Mouse (Mus musculus): ENCODE results near the gene Tbc1d17. TPM values are rescaled to one million over a fixed set of nuclear protein-coding genes. Genes with fewer than 3 reads are reported as not detected.
A peak's percentile ranks its signal among the peaks of the same experiment; 100 is the strongest.

Tbc1d17 gene
- polyA plus RNA-seq, 1 experiment from 2014 or later, result 69.0 TPM

DNA sequence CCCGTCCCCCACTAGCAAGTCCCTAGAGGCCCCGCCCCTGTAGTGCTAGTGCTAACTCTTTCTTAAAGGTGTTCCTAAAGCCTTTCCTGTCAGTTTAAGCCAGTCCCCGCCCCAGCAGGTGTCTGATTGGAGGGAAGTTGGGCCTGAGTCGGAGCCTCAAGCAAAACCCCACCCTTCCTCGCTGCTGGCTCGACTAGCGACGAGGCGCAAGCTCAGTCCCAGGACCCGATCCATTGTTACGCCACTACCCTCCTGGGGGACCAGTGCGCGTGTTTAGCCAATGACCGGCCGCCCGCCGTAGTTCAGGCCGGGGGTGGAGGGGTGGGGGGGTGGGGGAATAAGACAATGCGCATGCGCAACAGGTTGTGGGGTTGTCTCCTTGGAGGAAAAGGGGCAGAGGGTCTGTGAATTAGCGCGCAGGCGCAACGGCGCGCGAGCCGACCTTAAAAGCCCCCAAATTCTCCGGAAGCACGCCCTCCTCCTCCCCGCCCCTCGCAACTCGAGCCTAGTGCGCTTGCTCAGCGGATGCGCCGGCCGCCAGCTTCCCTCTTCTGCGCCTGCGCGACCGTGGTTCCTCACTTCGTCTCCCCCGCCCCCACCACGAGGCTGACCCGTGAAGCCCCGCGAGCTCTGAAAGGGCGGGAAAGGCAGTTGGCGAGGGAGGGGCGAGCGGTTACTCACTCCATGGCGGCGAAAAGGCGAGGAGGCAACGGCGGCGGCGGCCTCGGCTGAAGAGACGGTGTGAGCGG is 33.0 kb downstream of the Tbc1d17 start, which contains the start of the genes Nup62 and Il4i1:
Nup62 (plus strand) TSS at position 368 of the 749 bp plus-strand sequence.
Il4i1 (plus strand) TSS at position 667 of the 749 bp plus-strand sequence.
- peaks cover 23% of the 10 kb centered on the region for H3K4me1 ChIP-seq (ENCODE audit: control insufficient read depth, insufficient read depth, low read length)

DNA sequence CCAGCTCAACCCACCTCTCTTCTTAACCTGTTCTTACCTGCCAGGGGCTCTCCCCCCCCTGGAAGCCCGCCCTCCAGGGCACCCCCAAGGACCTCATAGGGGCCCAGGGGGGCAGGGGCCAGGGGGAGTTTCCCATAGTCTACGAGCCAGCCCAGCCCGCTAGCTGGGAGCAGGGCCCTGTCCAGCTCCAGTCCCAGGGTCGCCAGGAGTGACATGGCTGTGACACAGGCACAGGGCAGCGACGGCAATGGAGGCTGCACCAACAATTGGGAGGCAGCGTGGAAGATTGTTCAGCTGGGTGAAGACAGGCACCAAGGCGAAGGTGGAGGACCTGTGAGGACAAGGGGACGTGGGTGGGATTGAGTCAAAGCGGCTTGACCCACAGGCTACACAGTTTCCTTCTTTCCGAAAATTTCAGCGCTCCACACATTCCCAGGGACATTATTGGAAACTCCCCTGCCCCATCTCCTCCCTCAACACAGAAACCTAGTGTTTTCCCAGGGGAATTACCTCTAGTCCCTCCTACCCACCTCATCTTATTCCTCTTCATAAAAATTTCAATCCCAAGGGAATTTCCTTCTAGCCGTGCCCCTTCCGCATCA is 33.8 kb downstream of the Tbc1d17 start:
- H3K36me3 ChIP-seq (ENCODE audit: control insufficient read depth, insufficient read depth, low read length), result peaks cover 5% of the 10 kb centered on the region; the same call in 1 of the 2 replicates
- H3K27me3 ChIP-seq (ENCODE audit: control insufficient read depth, insufficient read depth, low read length), result no peaks in the 10 kb centered on the region
- H3K9ac ChIP-seq (ENCODE audit: low read length), result peak overlapping the region; percentile 97; the same call in 1 of the 2 replicates
- ATAC-seq (ENCODE audit: insufficient number of reproducible peaks, low FRiP score, low TSS enrichment, low read depth) (no peak), DNase-seq (ENCODE audit: low spot score) (peak; percentile 29)
- no peaks in the 10 kb centered on the region for H3K9me3 ChIP-seq (ENCODE audit: control insufficient read depth, low read length)
- H3K4me3 ChIP-seq (ENCODE audit: low read depth, low read length), result peak overlapping the region; percentile 81
- H3K4me1 ChIP-seq (ENCODE audit: control insufficient read depth, insufficient read depth, low read length), result peaks cover 23% of the 10 kb centered on the region
- 33% methylated on average over 14 of the region's 14 CpGs for WGBS
- H3K4me2 ChIP-seq (ENCODE audit: low read depth, severe bottlenecking), result peak overlapping the region; percentile 90
- H3K27ac ChIP-seq (replicated peaks; ENCODE audit: low read depth, low read length), result peak overlapping the region; percentile 25; the same call in 1 of the 2 replicates

More for the DNA sequence above, 33.0 kb downstream of the Tbc1d17 start, which contains the start of the genes Nup62 and Il4i1:
- H3K36me3 ChIP-seq (ENCODE audit: control insufficient read depth, insufficient read depth, low read length), result peaks cover 5% of the 10 kb centered on the region; the same call in 1 of the 2 replicates
- H3K9ac ChIP-seq (ENCODE audit: low read length), result peak within 1 kb of the TSS; percentile 97
- WGBS, result under 1% methylated on average over 57 of the region's 62 CpGs
- DNase-seq (ENCODE audit: low spot score), result peak; percentile 100
- peak within 1 kb of the TSS; percentile 95 for H3K27ac ChIP-seq (replicated peaks; ENCODE audit: low read depth, low read length)
- H3K27me3 ChIP-seq (ENCODE audit: control insufficient read depth, insufficient read depth, low read length), result no peaks in the 10 kb centered on the region
- H3K4me3 ChIP-seq (ENCODE audit: low read depth, low read length), result peak within 1 kb of the TSS; percentile 81
- ATAC-seq (ENCODE audit: insufficient number of reproducible peaks, low FRiP score, low TSS enrichment, low read depth), result peak; percentile 96
- H3K4me2 ChIP-seq (ENCODE audit: low read depth, severe bottlenecking), result peak within 1 kb of the TSS; percentile 90
- H3K9me3 ChIP-seq (ENCODE audit: control insufficient read depth, low read length), result no peaks in the 10 kb centered on the region

DNA sequence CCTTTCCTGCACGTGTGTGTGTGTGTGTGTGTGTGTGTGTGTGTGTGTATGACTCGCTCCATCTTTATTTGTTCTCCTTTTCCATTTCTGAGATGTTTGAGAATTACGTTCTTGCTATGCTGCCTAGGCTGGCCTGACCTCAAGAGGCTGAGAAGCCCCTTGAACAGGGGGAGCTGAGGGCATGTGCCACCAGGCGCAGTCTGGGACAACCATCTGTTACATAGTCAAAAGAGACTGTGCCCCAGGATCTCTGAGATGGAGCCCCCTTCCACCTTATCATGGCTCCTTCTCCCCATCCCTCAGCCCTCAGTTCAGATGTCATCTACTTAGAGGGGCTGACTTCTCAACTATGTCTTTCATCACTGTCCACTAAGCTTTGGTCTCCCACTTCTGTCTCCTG is 34.5 kb downstream of the Tbc1d17 start:
- Histone ChIP-seq H3K27me3 (ENCODE audit: control insufficient read depth, insufficient read depth, low read length) (no peaks in the 10 kb centered on the region), H3K9ac (ENCODE audit: low read length) (no peak overlapping the region), H3K4me3 (ENCODE audit: low read depth, low read length) (no peak overlapping the region), H3K9me3 (ENCODE audit: control insufficient read depth, low read length) (no peaks in the 10 kb centered on the region), H3K36me3 (ENCODE audit: control insufficient read depth, insufficient read depth, low read length) (peaks cover 5% of the 10 kb centered on the region; the same call in 1 of the 2 replicates), H3K4me2 (ENCODE audit: low read depth, severe bottlenecking) (no peak overlapping the region), H3K4me1 (ENCODE audit: control insufficient read depth, insufficient read depth, low read length) (peaks cover 19% of the 10 kb centered on the region), H3K27ac (replicated peaks; ENCODE audit: low read depth, low read length) (no peak overlapping the region)
- ATAC-seq (ENCODE audit: insufficient number of reproducible peaks, low FRiP score, low TSS enrichment, low read depth) (no peak), DNase-seq (ENCODE audit: low spot score) (no peak)
- WGBS, result 85% methylated on average over 4 of the region's 4 CpGs

DNA sequence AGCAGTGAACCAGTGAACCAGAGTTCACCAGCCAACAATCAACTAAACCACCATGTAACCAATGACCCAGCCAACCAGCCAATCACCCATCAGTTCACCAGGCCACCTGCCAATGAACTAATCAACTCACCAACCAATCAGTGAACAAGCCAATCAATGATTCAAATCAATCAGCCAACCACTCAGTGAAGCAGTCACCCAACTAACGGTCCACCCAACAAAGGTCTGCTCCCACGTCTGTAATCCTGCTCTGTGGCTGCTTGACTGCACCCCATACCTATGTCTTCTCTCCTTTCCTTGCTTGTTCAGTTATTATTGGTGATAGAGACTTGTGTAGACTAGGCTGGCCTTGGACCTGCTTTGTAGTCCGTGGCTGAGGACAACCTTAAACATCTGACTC is 34.9 kb downstream of the Tbc1d17 start:
- H3K9ac ChIP-seq (ENCODE audit: low read length), result no peak overlapping the region
- peaks cover 3% of the 10 kb centered on the region; the same call in 1 of the 2 replicates for H3K36me3 ChIP-seq (ENCODE audit: control insufficient read depth, insufficient read depth, low read length)
- no peaks in the 10 kb centered on the region for H3K9me3 ChIP-seq (ENCODE audit: control insufficient read depth, low read length)
- peak; percentile 9 for DNase-seq (ENCODE audit: low spot score)
- H3K4me2 ChIP-seq (ENCODE audit: low read depth, severe bottlenecking), result no peak overlapping the region
- no peak for ATAC-seq (ENCODE audit: insufficient number of reproducible peaks, low FRiP score, low TSS enrichment, low read depth)
- H3K4me1 ChIP-seq (ENCODE audit: control insufficient read depth, insufficient read depth, low read length), result peaks cover 17% of the 10 kb centered on the region
- 90% methylated on average over 3 of the region's 3 CpGs for WGBS
- H3K4me3 ChIP-seq (ENCODE audit: low read depth, low read length), result no peak overlapping the region
- H3K27me3 ChIP-seq (ENCODE audit: control insufficient read depth, insufficient read depth, low read length), result no peaks in the 10 kb centered on the region
- no peak overlapping the region for H3K27ac ChIP-seq (replicated peaks; ENCODE audit: low read depth, low read length)

DNA sequence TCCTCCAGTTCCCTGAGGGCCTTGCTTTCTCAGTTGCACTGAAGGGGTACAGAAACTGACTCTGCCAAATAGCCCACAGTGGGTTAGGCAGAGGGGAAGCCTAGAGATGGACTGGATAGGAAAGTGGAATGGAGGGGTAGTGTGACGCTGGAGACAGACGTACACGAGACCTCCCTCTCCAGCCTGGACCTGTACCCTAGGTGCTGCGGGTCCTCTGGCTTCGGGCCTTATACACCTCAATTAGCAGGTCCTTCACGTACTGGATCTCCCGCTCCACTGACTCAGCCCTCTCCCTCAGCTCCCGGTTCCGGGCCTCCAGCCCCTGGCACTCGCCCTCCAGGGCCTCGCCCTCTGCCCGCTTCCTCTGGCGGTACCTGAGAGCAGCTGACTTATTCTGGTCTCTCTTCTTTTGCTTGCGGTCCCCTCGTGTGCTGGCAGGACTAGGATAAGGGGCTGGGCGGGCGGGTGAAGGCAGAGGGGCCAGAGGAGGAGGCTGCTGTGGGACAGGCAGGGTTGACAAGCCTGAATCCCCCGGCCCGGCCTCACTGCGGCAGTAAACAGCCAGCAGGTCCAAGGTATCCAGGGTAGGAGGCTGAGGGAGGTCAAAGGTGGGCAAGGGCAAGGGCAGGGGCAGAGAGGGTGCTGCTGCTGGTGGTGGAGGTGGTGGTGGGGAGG is 36.1 kb downstream of the Tbc1d17 start:
- Histone ChIP-seq H3K36me3 (ENCODE audit: control insufficient read depth, insufficient read depth, low read length) (peaks cover 3% of the 10 kb centered on the region; the same call in 1 of the 2 replicates), H3K9ac (ENCODE audit: low read length) (no peak overlapping the region), H3K9me3 (ENCODE audit: control insufficient read depth, low read length) (no peaks in the 10 kb centered on the region), H3K4me2 (ENCODE audit: low read depth, severe bottlenecking) (0 out of 2 replicates have a peak overlapping the region, but pooled peaks have one; percentile 0), H3K27ac (replicated peaks; ENCODE audit: low read depth, low read length) (no peak overlapping the region), H3K4me3 (ENCODE audit: low read depth, low read length) (no peak overlapping the region), H3K27me3 (ENCODE audit: control insufficient read depth, insufficient read depth, low read length) (no peaks in the 10 kb centered on the region), H3K4me1 (ENCODE audit: control insufficient read depth, insufficient read depth, low read length) (peaks cover 5% of the 10 kb centered on the region)
- DNase-seq (ENCODE audit: low spot score), result peak; percentile 16
- no peak for ATAC-seq (ENCODE audit: insufficient number of reproducible peaks, low FRiP score, low TSS enrichment, low read depth)
- WGBS, result 92% methylated on average over 20 of the region's 20 CpGs

DNA sequence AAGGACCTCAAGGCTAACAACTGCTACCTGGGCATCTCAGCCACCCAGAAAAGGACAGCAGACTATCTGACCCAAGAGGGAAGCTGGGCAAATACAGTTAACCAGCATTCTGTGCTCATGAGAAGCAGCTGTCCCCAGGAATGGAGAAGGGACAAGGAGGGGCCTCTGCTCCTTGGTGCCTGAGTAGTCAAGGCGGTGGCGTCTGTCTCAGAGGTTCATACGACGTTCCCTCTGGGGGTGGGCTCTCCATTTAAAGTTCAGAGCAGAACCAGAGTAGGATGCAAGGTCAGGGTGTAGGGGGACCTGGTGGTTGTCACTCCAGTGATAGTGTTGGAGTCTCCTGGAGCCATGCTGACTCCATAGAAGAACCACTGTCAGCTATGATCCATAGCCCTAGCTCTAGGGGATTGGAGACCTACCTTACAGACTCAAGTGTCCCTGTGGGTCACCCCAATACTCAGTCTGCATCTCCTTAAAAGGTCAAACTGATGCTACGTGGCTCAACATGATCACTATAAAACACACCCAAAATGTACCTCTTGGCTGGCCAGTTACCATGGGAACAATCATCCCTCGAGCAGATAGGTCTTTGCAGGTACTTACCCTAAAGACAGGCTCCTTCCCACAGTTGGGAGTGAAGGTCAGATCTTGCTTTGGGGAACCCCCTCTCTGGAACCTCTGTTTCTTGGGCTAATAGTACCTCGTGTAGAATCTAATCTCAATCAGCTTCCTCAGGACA is 37.9 kb downstream of the Tbc1d17 start:
- Histone ChIP-seq H3K9ac (ENCODE audit: low read length) (no peak overlapping the region), H3K4me3 (ENCODE audit: low read depth, low read length) (no peak overlapping the region), H3K27me3 (ENCODE audit: control insufficient read depth, insufficient read depth, low read length) (no peaks in the 10 kb centered on the region), H3K4me2 (ENCODE audit: low read depth, severe bottlenecking) (no peak overlapping the region), H3K9me3 (ENCODE audit: control insufficient read depth, low read length) (no peaks in the 10 kb centered on the region), H3K36me3 (ENCODE audit: control insufficient read depth, insufficient read depth, low read length) (peaks cover 3% of the 10 kb centered on the region; the same call in 1 of the 2 replicates), H3K27ac (replicated peaks; ENCODE audit: low read depth, low read length) (no peak overlapping the region), H3K4me1 (ENCODE audit: control insufficient read depth, insufficient read depth, low read length) (no peaks in the 10 kb centered on the region; the same call in 1 of the 2 replicates)
- DNase-seq (ENCODE audit: low spot score), result peak; percentile 15
- no peak for ATAC-seq (ENCODE audit: insufficient number of reproducible peaks, low FRiP score, low TSS enrichment, low read depth)
- 89% methylated on average over 7 of the region's 7 CpGs for WGBS

DNA sequence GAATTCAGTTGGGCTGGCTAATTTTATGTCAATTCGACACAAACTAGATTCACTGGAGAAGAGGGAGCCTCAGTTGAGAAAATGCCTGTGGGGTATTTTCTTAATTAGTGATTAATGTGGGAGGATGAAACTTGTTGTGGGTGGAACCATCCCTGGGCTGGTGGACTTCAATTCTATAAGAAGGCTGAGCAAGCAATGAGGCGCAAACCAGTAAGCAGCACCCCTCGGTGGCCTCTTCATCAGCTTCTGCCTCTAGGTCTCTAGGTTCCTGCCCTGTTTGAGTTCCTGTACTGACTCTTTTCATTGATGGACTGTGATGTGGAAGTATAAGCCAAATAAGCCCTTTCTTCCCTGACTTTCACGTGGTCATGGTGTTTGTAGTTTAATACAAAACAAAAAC is 38.5 kb downstream of the Tbc1d17 start:
- no peak overlapping the region for H3K9ac ChIP-seq (ENCODE audit: low read length)
- no peak for ATAC-seq (ENCODE audit: insufficient number of reproducible peaks, low FRiP score, low TSS enrichment, low read depth)
- no peaks in the 10 kb centered on the region; the same call in 1 of the 2 replicates for H3K4me1 ChIP-seq (ENCODE audit: control insufficient read depth, insufficient read depth, low read length)
- no peak for DNase-seq (ENCODE audit: low spot score)
- no peak overlapping the region for H3K4me2 ChIP-seq (ENCODE audit: low read depth, severe bottlenecking)
- no peaks in the 10 kb centered on the region for H3K9me3 ChIP-seq (ENCODE audit: control insufficient read depth, low read length)
- H3K4me3 ChIP-seq (ENCODE audit: low read depth, low read length), result no peak overlapping the region
- no peak overlapping the region for H3K27ac ChIP-seq (replicated peaks; ENCODE audit: low read depth, low read length)
- peaks cover 3% of the 10 kb centered on the region; the same call in 1 of the 2 replicates for H3K36me3 ChIP-seq (ENCODE audit: control insufficient read depth, insufficient read depth, low read length)
- H3K27me3 ChIP-seq (ENCODE audit: control insufficient read depth, insufficient read depth, low read length), result no peaks in the 10 kb centered on the region
- 81% methylated on average over 4 of the region's 4 CpGs for WGBS
